Mouse (Mus musculus) limb, embryonic 14.5 days (tissue): Measurements from ENCODE around the gene Grtp1. TPM values are rescaled to one million over a fixed set of nuclear protein-coding genes. Genes with fewer than 3 reads are reported as not detected.

Experiments
- ATAC-seq: fragments of 200-750 bp; cut with Nextera tagmentation; 2 replicates; pipeline ENCODE4 v1.8.0; 2017; ENCODE audit warnings: low read depth, moderate number of reproducible peaks, moderate TSS enrichment; ENCODE audit not compliant: low FRiP score
- DNase-seq: peaks from one replicate; pipeline ENCODE4 v3.0.0-alpha.2; 2015; ENCODE audit warnings: low spot score
- H3K27ac ChIP-seq: fragments of 300-500 bp; sonication (generic); replicated peaks from 2 replicates; pipeline ENCODE4 v1.5.1; 2014; ENCODE audit warnings: low read depth, mild to moderate bottlenecking, low read length, moderate library complexity, mixed read lengths
- H3K27me3 ChIP-seq: fragments of 300-500 bp; sonication (generic); 2 replicates; pipeline ENCODE4 v1.6.1; 2014; ENCODE audit warnings: low read length, mixed read lengths; ENCODE audit not compliant: control insufficient read depth, insufficient read depth
- H3K36me3 ChIP-seq: fragments of 300-500 bp; sonication (generic); 2 replicates; pipeline ENCODE4 v1.6.1; 2014; ENCODE audit warnings: mild to moderate bottlenecking, low read length, moderate library complexity, mixed read lengths; ENCODE audit not compliant: control insufficient read depth, insufficient read depth
- H3K4me1 ChIP-seq: fragments of 300-500 bp; sonication (generic); 2 replicates; pipeline ENCODE4 v1.6.1; 2014; ENCODE audit warnings: antibody characterized with exemption, low read length, mixed read lengths; ENCODE audit not compliant: control insufficient read depth, insufficient read depth
- H3K4me2 ChIP-seq: fragments of 300-500 bp; sonication (generic); replicated peaks from 2 replicates; pipeline ENCODE4 v1.6.1; 2014; ENCODE audit warnings: low read depth, mild to moderate bottlenecking, low read length, moderate library complexity; ENCODE audit not compliant: severe bottlenecking
- H3K4me3 ChIP-seq: fragments of 300-500 bp; sonication (generic); replicated peaks from 2 replicates; pipeline ENCODE4 v1.5.1; 2014; ENCODE audit warnings: low read length
- H3K9ac ChIP-seq: fragments of 300-500 bp; sonication (generic); 2 replicates; pipeline ENCODE4 v1.6.1; 2014; ENCODE audit warnings: mild to moderate bottlenecking, low read depth, low read length, moderate library complexity; ENCODE audit not compliant: severe bottlenecking
- H3K9me3 ChIP-seq: fragments of 300-500 bp; sonication (generic); 2 replicates; pipeline ENCODE4 v1.6.1; 2016; ENCODE audit warnings: low read length; ENCODE audit not compliant: control insufficient read depth
- POLR2A ChIP-seq: fragments of 200-500 bp; IDR thresholded peaks from 2 replicates; pipeline ENCODE4 v1.8.0; 2012; ENCODE audit warnings: inconsistent platforms, mild to moderate bottlenecking, moderate library complexity, borderline replicate concordance; ENCODE audit not compliant: insufficient read depth, insufficient read length; ENCODE audit errors: extremely low read depth
- WGBS: fragments of 180-500 bp; shearing (Covaris S2); extraction: QIAGEN DNeasy Blood & Tissue Kit; methylation state at CpG from one replicate; pipeline ENCODE4 v1.1.7; 2014; 5-methylcytosine and 5-hydroxymethylcytosine counted together
- polyA plus RNA-seq, 2 experiments: library from polyadenylated mRNA; depleted of rRNA in 1 of 2; stranded (reverse) in 1 of 2; unstranded in 1 of 2; fragments of >200 nt; fragmentation: Nextera tagmentation in 1 of 2; extraction: Ambion mirVana in 1 of 2; gene quantifications; 2 replicates each; pipeline versions ENCODE4 v1.2.1 to v1.2.3; 2012 to 2014

Grtp1 gene
- polyA plus RNA-seq, 2 experiments = 9.5 to 15.7 TPM

GRCm38 (mm10) chr8:13188052-13188555, 12.3 kb downstream of the Grtp1 start:
- H3K4me2 ChIP-seq = no peak overlapping the region
- H3K4me3 ChIP-seq = no peak overlapping the region
- H3K9me3 ChIP-seq = no peaks in the 10 kb centered on the region
- H3K36me3 ChIP-seq = peaks cover 5% of the 10 kb centered on the region
- DNase-seq (no peak), ATAC-seq (no peak)
- 90% methylated on average over 13 of the region's 13 CpGs for WGBS
- H3K27ac ChIP-seq = no peak overlapping the region
- no peaks in the 10 kb centered on the region for H3K4me1 ChIP-seq
- no peak overlapping the region for H3K9ac ChIP-seq
- no peaks in the 10 kb centered on the region for H3K27me3 ChIP-seq
- TF ChIP-seq POLR2A = no peak

GRCm38 (mm10) chr8:13187638-13188037, 12.8 kb downstream of the Grtp1 start:
- H3K9ac ChIP-seq = no peak overlapping the region
- ATAC-seq = no peak
- H3K4me3 ChIP-seq = no peak overlapping the region
- WGBS = 81% methylated on average over 7 of the region's 7 CpGs
- no peaks in the 10 kb centered on the region for H3K9me3 ChIP-seq
- H3K4me1 ChIP-seq = no peaks in the 10 kb centered on the region
- no peak for DNase-seq
- no peaks in the 10 kb centered on the region for H3K27me3 ChIP-seq
- no peak overlapping the region for H3K27ac ChIP-seq
- H3K36me3 ChIP-seq = peaks cover 5% of the 10 kb centered on the region
- no peak for TF ChIP-seq POLR2A
- no peak overlapping the region for H3K4me2 ChIP-seq

GRCm38 (mm10) chr8:13187229-13187628, 13.2 kb downstream of the Grtp1 start:
- 82% methylated on average over 9 of the region's 9 CpGs for WGBS
- no peak for ATAC-seq
- H3K27me3 ChIP-seq = no peaks in the 10 kb centered on the region

GRCm38 (mm10) chr8:13186819-13187218, 13.6 kb downstream of the Grtp1 start:
- H3K9ac ChIP-seq = no peak overlapping the region
- no peak overlapping the region for H3K27ac ChIP-seq
- H3K4me3 ChIP-seq = no peak overlapping the region
- no peaks in the 10 kb centered on the region for H3K27me3 ChIP-seq
- ATAC-seq = no peak
- no peak for TF ChIP-seq POLR2A
- H3K9me3 ChIP-seq = no peaks in the 10 kb centered on the region
- no peaks in the 10 kb centered on the region for H3K4me1 ChIP-seq
- no peak overlapping the region for H3K4me2 ChIP-seq
- peaks cover 5% of the 10 kb centered on the region for H3K36me3 ChIP-seq
- WGBS = 84% methylated on average over 8 of the region's 8 CpGs
- DNase-seq = no peak

More at GRCm38 (mm10) chr8:13187229-13187628, 13.2 kb downstream of the Grtp1 start:
- no peak for TF ChIP-seq POLR2A
- Histone ChIP-seq H3K4me2 (no peak overlapping the region), H3K9me3 (no peaks in the 10 kb centered on the region), H3K27ac (no peak overlapping the region), H3K4me1 (no peaks in the 10 kb centered on the region), H3K9ac (no peak overlapping the region), H3K36me3 (peaks cover 5% of the 10 kb centered on the region), H3K4me3 (no peak overlapping the region)
- no peak for DNase-seq

GRCm38 (mm10) chr8:13181691-13181976, 18.8 kb downstream of the Grtp1 start:
- H3K9me3 ChIP-seq = no peaks in the 10 kb centered on the region
- peaks cover 24% of the 10 kb centered on the region for H3K36me3 ChIP-seq
- H3K4me3 ChIP-seq = no peak overlapping the region
- no peak overlapping the region for H3K4me2 ChIP-seq
- H3K27ac ChIP-seq = no peak overlapping the region
- no peak for TF ChIP-seq POLR2A
- no peak overlapping the region for H3K9ac ChIP-seq
- no peaks in the 10 kb centered on the region for H3K4me1 ChIP-seq
- H3K27me3 ChIP-seq = no peaks in the 10 kb centered on the region
- ATAC-seq (no peak), DNase-seq (no peak)
- 66% methylated on average over 2 of the region's 2 CpGs for WGBS
